Mouse (Mus musculus) erythroblast, embryonic 14.5 days (primary cell): ENCODE data around the gene Fasl.

Experiments
- GATA1 ChIP-seq: IDR thresholded peaks from 2 replicates; pipeline ENCODE4 v1.6.1; 2012; ENCODE audit warnings: low read length, inconsistent platforms, mixed read lengths
- TAL1 ChIP-seq: IDR thresholded peaks from 3 replicates; pipeline ENCODE4 v1.6.1; 2012; ENCODE audit warnings: low read length, inconsistent platforms, mixed read lengths

DNA sequence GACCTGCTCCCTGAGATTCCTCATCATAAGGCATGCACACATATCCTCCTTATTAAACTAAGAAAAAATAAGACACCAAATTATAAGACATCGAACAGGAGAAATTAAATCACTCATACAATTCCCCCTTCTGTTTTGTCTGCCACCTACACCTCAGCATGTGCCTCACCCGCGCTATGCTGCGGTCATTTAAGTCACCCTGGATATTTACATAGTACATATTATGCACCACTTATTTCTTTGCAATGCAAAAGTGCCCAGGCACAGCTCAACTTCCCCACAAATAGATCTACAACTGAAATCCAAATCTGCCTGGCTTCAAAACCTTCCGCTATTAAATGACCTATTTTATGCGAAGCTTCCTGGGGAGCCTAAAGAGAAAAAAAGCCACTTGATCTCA lies 39.6 kb downstream of the Fasl start:
- TF ChIP-seq GATA1: no peak
- TF ChIP-seq TAL1: no peak
